Mouse (Mus musculus) fibroblast of lung, adult 2 months (primary cell): ENCODE measurements around the gene Samsn1.

Experiments used
- DNase-seq: peaks from one replicate; pipeline ENCODE4 v3.0.0-alpha.2; 2011; ENCODE audit warnings: low read depth

Gene Samsn1

DNA sequence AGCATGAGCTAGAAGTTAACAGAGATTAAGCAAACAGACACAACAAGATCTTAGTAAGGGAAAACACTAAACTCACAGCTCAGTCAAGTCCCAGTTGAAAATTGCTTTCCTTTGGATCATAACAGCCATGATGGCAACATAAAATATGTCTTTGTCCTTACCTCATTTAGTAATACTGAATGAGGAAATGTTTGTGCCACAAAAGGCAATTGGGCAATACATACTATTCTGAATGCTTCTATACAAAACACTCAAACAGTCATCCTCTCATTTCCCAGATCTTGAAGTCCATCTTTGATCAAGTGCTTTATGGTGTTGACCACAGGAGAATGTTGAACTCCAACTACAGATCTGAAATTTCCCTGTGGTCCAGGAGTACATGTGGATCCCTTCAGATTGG is 88.7 kb downstream of the Samsn1 start:
- DNase-seq: no peak

DNA sequence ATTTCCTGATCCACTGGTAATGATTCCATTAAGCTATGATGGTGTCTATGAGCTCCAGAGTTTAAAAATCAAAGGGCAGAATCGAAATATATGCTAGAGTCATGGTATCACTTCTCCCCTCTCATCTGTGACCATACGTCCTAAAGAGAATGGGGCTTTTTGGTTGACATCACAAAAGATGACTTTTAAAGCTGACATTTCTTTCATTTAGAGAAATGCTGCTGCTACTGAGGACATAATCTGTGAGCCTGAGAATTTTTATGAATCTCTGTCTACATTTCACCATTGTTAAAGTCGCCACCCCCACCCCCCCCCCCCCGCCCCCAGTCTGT is 91.9 kb downstream of the Samsn1 start:
- DNase-seq: no peak

DNA sequence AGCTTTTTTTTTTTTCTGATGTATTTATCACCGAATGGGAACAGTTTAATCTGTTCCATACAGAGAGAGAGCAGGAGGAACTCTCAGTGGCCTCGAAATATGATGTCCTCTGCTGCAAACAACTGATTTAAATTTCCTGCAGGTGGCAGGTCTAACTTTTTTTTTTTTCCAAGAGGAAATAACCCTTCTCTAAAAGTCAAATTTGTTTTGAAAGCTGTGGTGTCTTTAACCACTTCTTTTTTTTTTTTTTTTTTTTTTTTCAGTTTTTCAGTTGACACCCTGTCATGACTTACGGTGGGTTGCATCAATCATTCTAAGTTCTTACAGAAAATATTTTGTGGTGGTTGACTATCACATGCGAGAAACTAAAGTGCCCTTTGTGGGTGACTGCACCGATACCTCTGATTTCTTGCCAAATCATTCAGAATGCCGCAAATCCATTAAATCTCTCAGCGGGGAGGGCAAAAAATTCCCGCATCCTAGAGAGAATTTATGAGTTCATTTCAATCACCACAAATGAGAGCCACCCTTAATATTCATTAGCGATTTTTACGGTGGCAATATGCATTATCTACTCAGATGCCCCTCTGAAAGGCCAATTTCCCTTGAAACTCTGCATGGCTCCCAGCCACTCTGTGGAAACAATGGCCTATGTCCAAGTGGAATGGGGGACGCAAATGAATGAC is 92.4 kb downstream of the Samsn1 start:
- DNase-seq: no peak

DNA sequence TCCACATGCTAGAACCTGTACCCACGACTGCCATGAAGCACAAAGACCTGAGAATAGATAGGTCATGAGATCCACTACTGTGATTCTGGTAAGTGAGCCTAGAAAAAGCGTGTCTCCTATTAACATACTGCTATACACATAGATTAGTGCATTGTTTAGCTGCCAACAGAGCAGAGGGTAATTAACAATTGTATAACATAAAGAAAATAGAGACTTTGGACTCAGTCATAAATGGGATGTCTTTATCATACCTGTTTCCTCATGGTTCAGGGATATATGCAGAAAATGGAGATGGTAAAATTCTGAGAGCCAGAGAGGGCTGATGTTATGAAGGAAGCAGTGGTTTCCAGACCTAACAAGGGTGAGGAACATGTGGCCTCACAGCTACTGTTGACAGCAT is 95.6 kb downstream of the Samsn1 start:
- DNase-seq: no peak

DNA sequence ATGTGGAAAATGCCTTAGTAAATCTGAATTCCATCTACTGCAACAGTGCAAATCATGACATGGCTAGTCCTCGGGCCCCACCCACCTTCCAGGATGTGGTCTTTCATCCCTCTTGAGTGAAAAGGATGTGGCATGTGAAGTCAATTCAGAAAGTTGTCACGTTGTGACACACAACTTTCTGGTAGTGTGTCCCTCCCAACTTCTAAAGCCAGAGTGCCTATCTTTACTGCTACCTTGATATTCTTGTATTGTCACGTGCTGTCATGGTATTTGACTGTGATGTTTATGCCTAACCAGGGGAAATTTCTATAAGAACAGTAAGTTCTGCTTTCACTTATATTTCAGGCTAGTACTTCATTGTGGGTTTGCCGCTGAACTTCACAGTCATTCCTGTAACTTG is 101.2 kb downstream of the Samsn1 start:
- DNase-seq: no peak

DNA sequence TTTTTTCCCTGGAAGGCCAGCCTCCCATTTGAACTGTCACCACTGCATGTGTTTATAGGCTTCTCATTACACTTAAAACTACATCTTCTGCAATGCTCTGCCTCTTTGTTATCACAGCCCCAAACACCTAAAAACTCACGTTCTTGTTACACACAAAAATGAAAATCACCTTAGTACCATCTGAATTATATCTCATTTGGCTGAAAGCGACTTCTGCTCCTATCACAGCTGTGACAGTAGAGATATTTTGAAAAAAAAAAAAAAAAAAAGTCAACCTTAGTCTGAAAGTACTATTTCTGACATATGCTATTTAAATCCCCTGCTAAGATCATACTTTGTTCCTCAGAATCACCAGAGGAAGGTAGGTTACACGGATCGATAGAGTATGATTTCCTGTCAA is 102.8 kb downstream of the Samsn1 start:
- no peak for DNase-seq

DNA sequence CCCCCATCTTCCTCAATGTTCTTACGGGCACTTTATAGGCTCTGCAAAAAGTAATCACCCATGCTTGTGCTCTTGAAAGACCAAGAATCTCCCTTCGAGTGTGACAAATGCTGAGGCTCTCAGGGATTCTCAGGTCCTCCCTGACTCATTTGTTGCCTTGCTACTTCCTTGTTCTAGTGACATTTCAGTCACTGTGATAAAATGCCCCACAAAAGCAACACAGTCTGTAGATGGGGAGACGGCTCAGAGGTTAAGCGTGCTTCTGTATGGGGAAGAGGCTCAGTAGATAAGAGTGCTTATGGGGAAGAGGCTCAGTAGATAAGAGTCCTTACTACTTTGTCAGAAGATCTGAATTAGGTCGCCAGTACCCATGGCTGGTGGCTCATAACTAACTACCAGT is 104.4 kb downstream of the Samsn1 start:
- DNase-seq: no peak

DNA sequence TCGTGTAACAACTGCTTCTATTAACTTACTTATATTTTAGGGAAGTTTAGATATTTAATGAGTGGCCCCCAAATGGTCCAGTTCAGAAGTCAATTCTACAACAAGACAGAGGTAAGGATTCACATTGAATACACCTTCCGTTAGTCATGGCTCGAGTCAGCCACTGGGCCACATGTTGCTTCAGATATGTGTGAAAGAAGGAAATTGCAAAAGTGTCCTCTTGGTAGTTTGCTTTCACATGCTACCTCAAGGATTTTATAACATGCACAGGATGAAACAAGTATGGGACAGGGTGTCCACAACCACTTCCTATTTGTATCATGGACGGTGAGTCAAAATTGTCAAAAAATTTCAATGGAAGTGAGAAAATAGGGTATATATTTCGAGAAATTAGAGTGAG is 110.0 kb downstream of the Samsn1 start:
- DNase-seq: no peak

DNA sequence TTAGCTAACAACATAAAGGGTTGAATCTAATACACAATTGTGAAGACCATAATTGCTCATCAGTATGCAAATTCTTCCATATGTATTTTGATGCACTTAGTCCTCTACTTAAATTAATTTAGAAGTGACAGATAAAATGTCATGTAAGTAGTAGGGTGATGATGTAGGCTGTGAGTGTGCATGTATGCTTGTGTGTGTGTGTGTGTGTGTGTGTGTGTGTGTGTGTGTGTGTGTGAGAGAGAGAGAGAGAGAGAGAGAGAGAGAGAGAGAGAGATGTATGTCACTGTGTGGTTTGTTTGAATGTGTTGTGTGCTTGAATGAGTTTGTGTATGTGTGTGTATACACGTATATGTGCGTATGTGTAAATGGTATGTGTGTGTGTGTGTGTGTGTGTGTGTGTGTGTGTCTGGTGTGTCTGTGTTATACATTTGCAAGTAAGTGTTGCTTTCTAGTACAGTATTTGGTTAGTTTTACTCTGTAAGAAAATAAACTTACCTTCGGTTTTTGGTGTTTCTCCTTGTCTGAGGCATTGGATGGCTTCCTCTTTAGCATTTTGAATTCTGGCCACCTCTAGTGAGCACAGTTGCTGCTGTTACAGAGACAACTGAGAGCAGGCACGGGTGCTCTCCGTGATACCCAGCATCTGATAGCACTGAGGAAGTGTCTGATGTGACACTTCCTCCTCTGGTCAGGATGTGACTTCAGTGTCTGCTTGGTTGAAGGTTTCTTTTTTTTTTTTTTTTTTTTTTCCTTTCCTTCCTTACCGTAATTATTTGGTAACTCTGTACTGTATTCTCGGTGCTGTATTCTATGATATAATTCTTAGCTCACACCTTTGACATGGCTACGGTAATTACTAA is 113.2 kb downstream of the Samsn1 start:
- DNase-seq: no peak

DNA sequence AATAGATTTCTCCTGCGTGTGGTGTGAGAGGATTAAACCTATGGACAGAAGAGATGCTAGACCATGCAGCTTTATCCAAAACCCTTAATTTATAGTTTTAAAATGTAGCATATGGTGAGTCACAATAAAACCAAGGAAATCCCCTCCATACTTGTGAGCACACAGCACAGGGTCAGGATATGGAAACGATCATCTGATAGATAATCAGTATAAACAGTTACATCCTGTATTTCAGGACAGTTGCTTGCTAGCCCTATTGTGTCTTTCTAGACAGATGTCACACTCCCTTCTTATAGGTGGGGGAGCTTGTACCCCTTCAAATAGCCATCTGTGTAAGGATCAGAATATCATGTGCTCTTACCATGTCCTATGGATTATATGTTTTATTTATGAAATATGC is 115.3 kb downstream of the Samsn1 start:
- DNase-seq: no peak

DNA sequence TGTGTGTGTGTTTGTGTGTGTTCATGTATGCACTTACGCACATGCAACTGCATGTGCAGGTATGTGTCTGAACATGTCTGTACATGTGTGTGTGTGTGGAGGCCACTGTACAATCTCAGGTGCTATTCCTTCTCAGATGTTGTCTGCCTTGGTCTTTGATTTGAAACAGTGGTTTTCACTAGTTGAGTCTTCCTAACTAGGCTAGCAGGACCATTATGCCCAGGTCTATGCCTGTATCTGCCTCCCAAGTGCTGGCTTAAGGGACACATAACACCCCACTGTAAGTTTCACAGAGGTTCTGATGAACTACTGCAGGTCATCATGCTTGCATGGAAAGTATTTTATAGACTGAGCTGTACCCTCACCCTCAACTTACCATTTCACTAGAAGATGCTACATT is 115.8 kb downstream of the Samsn1 start:
- no peak for DNase-seq

DNA sequence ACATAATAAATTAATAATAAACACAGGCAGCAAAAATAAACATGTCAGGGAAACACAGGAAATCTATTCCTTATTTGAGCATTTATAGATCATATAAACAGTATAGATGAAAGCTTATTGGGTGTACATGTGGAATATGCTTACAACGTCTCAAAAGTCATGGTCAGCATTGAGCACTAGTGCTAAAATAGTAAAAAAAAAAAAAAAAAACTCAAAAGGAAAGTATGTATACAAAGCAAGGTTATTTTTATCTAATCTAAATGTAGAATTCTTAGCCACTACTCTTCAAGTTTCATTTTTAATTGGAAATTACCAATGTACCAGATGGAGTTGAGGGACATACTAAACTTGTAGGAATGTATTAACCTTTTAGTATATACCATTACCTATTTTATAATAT is 116.8 kb downstream of the Samsn1 start:
- no peak for DNase-seq

DNA sequence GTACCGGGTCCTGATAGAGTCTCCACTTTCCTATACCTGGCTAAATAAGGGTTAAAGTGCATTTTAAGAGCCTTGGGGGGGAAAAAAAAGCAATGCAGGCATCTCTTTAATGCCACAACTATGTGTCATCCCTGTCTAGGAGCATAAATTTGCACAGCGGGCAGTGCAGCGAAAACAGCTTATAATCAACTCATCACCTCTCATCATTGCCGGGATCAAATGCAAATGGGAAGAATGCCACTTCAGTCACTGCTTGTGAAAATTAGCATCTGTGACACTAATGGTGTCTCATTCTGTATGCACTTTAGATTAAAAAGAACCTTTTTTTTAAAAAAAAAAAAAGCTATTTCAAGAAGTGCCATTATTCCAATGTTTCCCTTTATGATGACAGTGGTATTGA is 118.0 kb downstream of the Samsn1 start:
- DNase-seq: no peak

DNA sequence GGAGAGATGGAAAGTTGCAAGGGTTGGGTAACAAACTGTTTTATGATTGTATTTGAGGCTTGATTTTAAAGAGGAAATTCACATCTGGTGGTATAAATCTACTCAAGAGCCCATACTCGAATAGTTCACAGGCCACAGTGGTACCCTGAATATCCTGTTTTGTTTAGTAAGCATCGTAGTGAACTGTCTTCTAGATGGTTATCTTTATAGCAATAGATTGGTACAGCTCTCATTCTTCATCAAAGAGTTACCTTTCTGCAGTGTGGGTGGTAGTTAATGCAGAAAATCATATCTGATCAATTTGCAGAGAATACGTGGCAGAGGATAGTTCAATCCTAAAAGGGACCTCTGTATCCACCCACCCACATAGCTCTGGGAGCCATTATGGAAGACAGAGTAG is 119.1 kb downstream of the Samsn1 start:
- no peak for DNase-seq

DNA sequence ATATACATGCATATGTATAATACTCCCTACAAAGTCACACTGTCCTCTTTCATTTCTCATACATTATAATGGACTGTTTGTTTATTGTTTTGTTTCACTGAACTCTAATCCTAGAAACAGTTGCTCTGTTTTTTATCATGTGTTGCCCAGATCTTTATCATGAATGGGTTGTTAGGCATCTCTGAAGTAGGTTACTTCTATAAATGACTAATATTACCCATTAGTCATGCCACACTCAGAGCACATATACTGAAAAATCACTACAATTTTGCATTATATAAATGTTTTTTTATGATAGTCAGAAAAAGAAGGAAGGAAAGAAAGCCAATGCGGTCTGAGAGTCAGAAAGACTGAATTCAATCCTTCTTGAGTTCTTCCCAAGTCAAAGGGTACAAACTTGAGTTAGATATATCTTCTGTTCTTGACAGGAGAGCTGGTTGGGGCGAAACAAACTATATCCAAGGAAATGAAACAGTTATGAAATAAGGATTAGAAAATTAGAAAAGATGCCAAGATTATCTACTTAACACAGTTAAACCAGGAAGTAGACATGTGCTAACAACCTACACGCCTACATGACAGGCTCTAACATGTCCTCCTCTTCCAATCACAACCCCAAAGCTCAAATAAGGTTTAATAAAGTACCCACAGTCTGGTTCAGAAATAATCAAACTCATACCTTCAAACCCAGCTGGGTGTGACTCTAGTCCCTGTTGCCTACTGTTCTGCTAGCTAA is 122.0 kb downstream of the Samsn1 start:
- DNase-seq: no peak

DNA sequence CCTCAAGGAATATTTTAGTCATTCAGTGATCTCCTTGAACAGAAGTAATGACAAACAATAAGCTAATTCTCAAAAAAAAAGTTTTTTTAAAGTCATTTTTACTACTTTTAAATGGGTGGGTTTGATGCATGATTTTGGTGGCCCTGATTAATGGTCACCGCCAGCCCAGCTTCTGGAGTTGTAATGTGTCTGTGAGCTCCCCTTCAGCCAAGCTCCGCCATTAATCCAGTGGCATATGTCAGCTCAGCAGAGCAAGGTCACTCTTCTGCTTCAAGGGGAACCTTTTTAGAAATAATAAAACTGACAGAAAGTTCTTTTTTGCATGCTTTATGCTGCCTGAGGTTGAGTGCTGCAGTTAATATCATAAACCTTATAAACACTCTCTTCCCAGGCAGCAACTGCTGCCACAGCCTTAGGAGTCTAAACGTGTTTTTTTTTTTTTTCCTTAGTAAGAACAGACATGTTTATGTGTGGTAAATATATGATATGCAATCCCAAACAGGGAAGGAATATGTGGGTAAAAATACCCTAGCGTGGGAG is 124.2 kb downstream of the Samsn1 start:
- DNase-seq: no peak

DNA sequence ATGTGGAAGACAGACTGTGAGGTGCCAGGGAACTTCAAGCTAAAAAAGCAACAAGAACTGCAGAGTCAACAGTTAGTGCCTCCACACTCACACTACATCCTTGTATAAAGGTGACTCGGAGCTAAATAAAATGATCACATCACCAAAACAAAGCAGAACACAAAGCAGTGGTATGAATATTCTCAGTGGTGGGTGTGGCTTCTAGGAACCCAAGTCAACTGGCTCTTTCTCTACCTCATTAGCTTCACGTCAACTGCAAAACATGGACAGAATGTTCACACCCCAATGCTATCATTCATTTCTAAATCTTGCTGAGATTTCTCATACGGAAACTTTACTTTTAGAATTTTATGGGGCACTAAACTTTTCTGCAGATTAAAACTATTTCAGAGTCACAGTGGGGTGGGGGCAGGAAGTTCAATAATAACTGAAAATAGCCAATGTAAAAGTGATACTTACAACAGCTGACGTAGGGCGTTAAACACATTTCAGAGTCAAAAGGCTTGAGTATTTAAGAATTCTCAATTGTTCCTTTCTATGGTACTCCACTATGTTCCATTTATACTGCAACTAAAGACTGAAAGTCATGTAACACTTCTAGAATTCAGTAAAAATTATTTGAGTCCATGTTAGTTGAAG is 127.7 kb downstream of the Samsn1 start:
- no peak for DNase-seq

DNA sequence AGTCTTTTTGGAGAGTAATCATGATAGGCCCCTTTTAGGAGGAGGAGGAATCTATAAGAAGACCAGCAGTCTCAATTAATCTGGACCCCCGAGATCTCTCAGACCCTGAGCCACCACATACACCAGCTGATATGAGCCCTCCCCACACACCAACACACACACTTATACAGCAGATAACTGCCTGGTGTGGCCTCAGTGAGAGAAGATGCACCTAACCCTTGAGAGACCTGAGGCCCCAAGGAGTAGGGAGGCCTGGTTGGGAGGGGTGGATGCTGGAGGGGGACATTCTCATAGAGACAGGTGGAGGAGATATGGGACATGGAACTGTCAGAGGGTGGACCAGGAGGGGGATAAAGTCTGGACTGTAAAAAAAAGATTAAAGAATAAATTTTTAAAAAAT is 128.6 kb downstream of the Samsn1 start:
- no peak for DNase-seq

DNA sequence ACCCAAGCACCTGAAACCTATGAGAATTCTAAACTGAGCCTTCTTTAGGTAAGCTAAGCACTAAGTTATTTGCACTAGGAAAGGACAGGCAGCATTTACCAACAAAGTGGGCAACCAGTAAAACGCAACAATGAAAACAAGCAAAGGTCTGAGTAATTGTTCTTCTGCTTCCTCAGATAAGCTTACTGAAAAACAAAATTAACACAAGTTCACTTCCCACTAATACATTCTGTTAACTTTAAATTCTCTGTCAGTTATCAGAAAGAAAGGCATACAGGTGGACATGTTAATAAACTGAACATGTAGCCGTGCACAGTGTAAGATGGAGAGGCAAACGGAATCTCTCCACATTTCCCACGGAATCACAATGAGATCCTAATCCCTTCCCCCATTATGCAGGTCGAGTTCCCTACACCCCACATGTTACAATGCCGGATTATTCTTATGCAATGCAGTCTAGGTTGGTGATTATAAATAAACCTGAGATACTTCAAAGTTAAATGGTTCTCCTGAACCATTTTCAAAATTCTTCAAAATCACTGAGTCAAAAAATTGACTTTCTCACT is 132.9 kb downstream of the Samsn1 start:
- no peak for DNase-seq

DNA sequence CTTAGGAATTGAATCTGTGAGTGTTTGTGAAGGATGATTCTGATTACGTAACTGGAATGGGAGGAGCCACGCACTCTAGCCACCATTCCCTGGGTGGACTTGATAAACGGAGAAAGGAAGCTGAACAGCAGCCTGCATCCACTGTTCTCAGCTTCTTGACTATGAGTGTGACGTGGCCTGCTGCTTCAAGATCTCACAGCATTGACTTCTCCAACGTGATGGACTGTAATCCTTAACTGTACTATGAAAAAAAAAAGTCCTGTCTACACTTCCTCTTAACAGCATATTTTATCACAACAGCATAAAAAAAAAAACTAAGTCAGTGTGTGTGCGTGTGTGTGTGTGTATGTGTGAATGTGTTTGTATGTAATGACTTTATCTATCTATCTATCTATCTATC is 134.9 kb downstream of the Samsn1 start:
- no peak for DNase-seq

DNA sequence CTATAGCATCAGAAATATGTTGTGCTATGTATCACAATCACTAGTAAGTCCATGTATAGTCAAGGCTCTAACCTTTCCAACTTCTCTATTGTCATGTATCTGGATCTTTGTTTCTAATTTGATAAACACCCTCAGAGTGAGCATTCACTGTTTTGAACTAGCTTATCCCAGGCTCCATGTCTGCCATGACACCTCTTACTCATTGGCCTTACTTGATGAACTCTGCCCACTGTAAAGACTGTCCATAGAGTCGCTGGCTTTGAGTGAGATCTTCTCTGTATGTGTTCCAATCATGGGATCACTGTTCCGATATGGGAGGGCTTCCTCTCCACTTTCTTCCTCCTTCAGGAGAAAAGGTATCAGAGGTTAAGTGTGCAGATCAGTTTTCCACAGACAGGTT is 143.2 kb downstream of the Samsn1 start:
- DNase-seq: no peak

DNA sequence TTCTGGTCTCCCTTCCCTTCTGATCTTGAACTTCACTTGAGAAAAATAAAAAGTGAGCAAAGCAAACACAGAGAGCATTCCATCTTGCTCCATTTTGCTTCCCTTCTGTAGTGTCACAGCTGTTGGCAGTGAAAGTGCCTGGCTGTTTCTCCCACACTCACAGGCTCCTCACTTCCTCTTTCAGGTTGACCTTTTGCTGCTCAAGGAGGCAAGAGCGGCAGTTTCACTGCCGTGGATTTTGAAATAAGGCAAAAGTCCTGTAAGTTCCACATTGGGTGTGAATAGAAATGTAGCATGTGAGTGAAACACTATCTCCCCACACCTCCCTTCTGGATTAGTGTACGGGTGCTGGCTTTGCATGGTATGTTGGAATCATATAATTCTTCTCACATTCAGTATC is 144.9 kb downstream of the Samsn1 start:
- DNase-seq: peak; percentile 19
